Mouse (Mus musculus): ENCODE results near the gene Timm8a2. TPM values are rescaled to one million over a fixed set of nuclear protein-coding genes. Genes with fewer than 3 reads are reported as not detected.
"Not testable (repeated sequence)": the region's sequence is repeated elsewhere in the genome, so short reads cannot be mapped to it uniquely, and the experiment has no call there.

The Timm8a2 gene
- polyA plus RNA-seq, 1 experiment from 2014 or later, result not detected

GRCm38 (mm10) chr14:122042142-122042694 lies 7.7 kb downstream of the Timm8a2 start:
- no peak for DNase-seq (ENCODE audit: low spot score)
- H3K4me3 ChIP-seq, result no peak overlapping the region
- no peak overlapping the region for H3K27ac ChIP-seq
- no peaks in the 10 kb centered on the region for H3K27me3 ChIP-seq (ENCODE audit: insufficient read depth, poor library complexity, severe bottlenecking)
- no peaks in the 10 kb centered on the region for H3K4me1 ChIP-seq (replicated peaks)
- WGBS, result 86% methylated on average over 8 of the region's 8 CpGs
- 0 out of 2 replicates have a peak, but pooled peaks cover 8% of the 10 kb centered on the region for H3K9me3 ChIP-seq
- H3K36me3 ChIP-seq, result no peaks in the 10 kb centered on the region

- no peaks in the 10 kb centered on the region for H3K4me1 ChIP-seq (replicated peaks)
- no peaks in the 10 kb centered on the region for H3K36me3 ChIP-seq
- DNase-seq (ENCODE audit: low spot score), result no peak
- H3K27me3 ChIP-seq (ENCODE audit: insufficient read depth, poor library complexity, severe bottlenecking), result no peaks in the 10 kb centered on the region
- H3K27ac ChIP-seq, result no peak overlapping the region
- 0 out of 2 replicates have a peak, but pooled peaks cover 8% of the 10 kb centered on the region for H3K9me3 ChIP-seq
- 96% methylated on average over 8 of the region's 8 CpGs for WGBS
- no peak overlapping the region for H3K4me3 ChIP-seq
Observed at GRCm38 (mm10) chr14:122047784-122048183, 13.3 kb downstream of the Timm8a2 start.

GRCm38 (mm10) chr14:122048816-122049215 lies 14.3 kb downstream of the Timm8a2 start:
- 90% methylated on average over 9 of the region's 9 CpGs for WGBS
- no peak for DNase-seq (ENCODE audit: low spot score)
- Histone ChIP-seq H3K4me3 (no peak overlapping the region), H3K27ac (no peak overlapping the region), H3K36me3 (no peaks in the 10 kb centered on the region), H3K9me3 (0 out of 2 replicates have a peak, but pooled peaks cover 8% of the 10 kb centered on the region), H3K4me1 (replicated peaks) (no peaks in the 10 kb centered on the region), H3K27me3 (ENCODE audit: insufficient read depth, poor library complexity, severe bottlenecking) (no peaks in the 10 kb centered on the region)

GRCm38 (mm10) chr14:122052896-122053635 lies 18.6 kb downstream of the Timm8a2 start:
- Histone ChIP-seq H3K27ac (no peak overlapping the region), H3K27me3 (ENCODE audit: insufficient read depth, poor library complexity, severe bottlenecking) (no peaks in the 10 kb centered on the region), H3K4me1 (replicated peaks) (no peaks in the 10 kb centered on the region), H3K36me3 (no peaks in the 10 kb centered on the region), H3K9me3 (no peaks in the 10 kb centered on the region), H3K4me3 (no peak overlapping the region)
- DNase-seq (ENCODE audit: low spot score), result no peak
- WGBS, result 87% methylated on average over 9 of the region's 9 CpGs

GRCm38 (mm10) chr14:122056871-122057270 lies 22.4 kb downstream of the Timm8a2 start:
- Histone ChIP-seq H3K4me3 (no peak overlapping the region), H3K27ac (no peak overlapping the region), H3K4me1 (replicated peaks) (no peaks in the 10 kb centered on the region), H3K36me3 (no peaks in the 10 kb centered on the region), H3K27me3 (ENCODE audit: insufficient read depth, poor library complexity, severe bottlenecking) (no peaks in the 10 kb centered on the region), H3K9me3 (no peaks in the 10 kb centered on the region)
- WGBS, result 82% methylated on average over 6 of the region's 6 CpGs
- DNase-seq (ENCODE audit: low spot score), result no peak

- Histone ChIP-seq H3K27me3 (ENCODE audit: insufficient read depth, poor library complexity, severe bottlenecking) (no peaks in the 10 kb centered on the region), H3K4me1 (replicated peaks) (no peaks in the 10 kb centered on the region), H3K9me3 (no peaks in the 10 kb centered on the region), H3K27ac (no peak overlapping the region), H3K36me3 (no peaks in the 10 kb centered on the region), H3K4me3 (no peak overlapping the region)
- WGBS, result 53% methylated on average over 2 of the region's 2 CpGs
- no peak for DNase-seq (ENCODE audit: low spot score)
Observed at GRCm38 (mm10) chr14:122057941-122058346, 23.5 kb downstream of the Timm8a2 start.

GRCm38 (mm10) chr14:122060642-122061041 lies 26.2 kb downstream of the Timm8a2 start:
- Histone ChIP-seq H3K27ac (no peak overlapping the region), H3K36me3 (no peaks in the 10 kb centered on the region), H3K27me3 (ENCODE audit: insufficient read depth, poor library complexity, severe bottlenecking) (no peaks in the 10 kb centered on the region), H3K4me1 (replicated peaks) (no peaks in the 10 kb centered on the region), H3K4me3 (no peak overlapping the region), H3K9me3 (no peaks in the 10 kb centered on the region)
- 8% methylated on average over 3 of the region's 3 CpGs for WGBS
- DNase-seq (ENCODE audit: low spot score), result peak; percentile 74

- H3K4me1 ChIP-seq (replicated peaks), result no peaks in the 10 kb centered on the region
- H3K27me3 ChIP-seq (ENCODE audit: insufficient read depth, poor library complexity, severe bottlenecking), result no peaks in the 10 kb centered on the region
- H3K27ac ChIP-seq, result no peak overlapping the region
- H3K9me3 ChIP-seq, result no peaks in the 10 kb centered on the region
- DNase-seq (ENCODE audit: low spot score), result no peak
- no peak overlapping the region for H3K4me3 ChIP-seq
- WGBS, result 90% methylated on average over 6 of the region's 6 CpGs
- no peaks in the 10 kb centered on the region for H3K36me3 ChIP-seq
Observed at GRCm38 (mm10) chr14:122061376-122061775, 26.9 kb downstream of the Timm8a2 start.

GRCm38 (mm10) chr14:122062411-122063090 lies 28.1 kb downstream of the Timm8a2 start:
- H3K36me3 ChIP-seq, result no peaks in the 10 kb centered on the region
- WGBS, result 85% methylated on average over 10 of the region's 10 CpGs
- H3K4me3 ChIP-seq, result no peak overlapping the region
- no peak overlapping the region for H3K27ac ChIP-seq
- DNase-seq (ENCODE audit: low spot score), result no peak
- no peaks in the 10 kb centered on the region for H3K9me3 ChIP-seq
- no peaks in the 10 kb centered on the region for H3K27me3 ChIP-seq (ENCODE audit: insufficient read depth, poor library complexity, severe bottlenecking)
- no peaks in the 10 kb centered on the region for H3K4me1 ChIP-seq (replicated peaks)

- no peak for DNase-seq (ENCODE audit: low spot score)
Observed at GRCm38 (mm10) chr14:122063599-122063998, 29.1 kb downstream of the Timm8a2 start.

GRCm38 (mm10) chr14:122064519-122064918 lies 30.0 kb downstream of the Timm8a2 start:
- 11% methylated on average over 2 of the region's 2 CpGs for WGBS
- no peaks in the 10 kb centered on the region for H3K36me3 ChIP-seq
- no peak overlapping the region for H3K4me3 ChIP-seq
- no peaks in the 10 kb centered on the region for H3K27me3 ChIP-seq (ENCODE audit: insufficient read depth, poor library complexity, severe bottlenecking)
- peaks cover 12% of the 10 kb centered on the region; the same call in 1 of the 2 replicates for H3K4me1 ChIP-seq (replicated peaks)
- H3K9me3 ChIP-seq, result no peaks in the 10 kb centered on the region
- DNase-seq (ENCODE audit: low spot score), result peak; percentile 64
- H3K27ac ChIP-seq, result no peak overlapping the region

More at GRCm38 (mm10) chr14:122063599-122063998, 29.1 kb downstream of the Timm8a2 start:
- Histone ChIP-seq H3K4me3 (no peak overlapping the region), H3K36me3 (no peaks in the 10 kb centered on the region), H3K9me3 (no peaks in the 10 kb centered on the region), H3K27ac (no peak overlapping the region), H3K4me1 (replicated peaks) (peaks cover 6% of the 10 kb centered on the region; the same call in 1 of the 2 replicates), H3K27me3 (ENCODE audit: insufficient read depth, poor library complexity, severe bottlenecking) (no peaks in the 10 kb centered on the region)
- 80% methylated on average over 5 of the region's 5 CpGs for WGBS

GRCm38 (mm10) chr14:122066243-122066642 lies 31.8 kb downstream of the Timm8a2 start:
- H3K9me3 ChIP-seq, result no peaks in the 10 kb centered on the region
- 81% methylated on average over 4 of the region's 4 CpGs for WGBS
- H3K36me3 ChIP-seq, result no peaks in the 10 kb centered on the region
- no peaks in the 10 kb centered on the region for H3K27me3 ChIP-seq (ENCODE audit: insufficient read depth, poor library complexity, severe bottlenecking)
- peaks cover 18% of the 10 kb centered on the region; the same call in 1 of the 2 replicates for H3K4me1 ChIP-seq (replicated peaks)
- H3K27ac ChIP-seq, result no peak overlapping the region
- H3K4me3 ChIP-seq, result no peak overlapping the region
- DNase-seq (ENCODE audit: low spot score), result no peak

- 38% methylated on average over 3 of the region's 3 CpGs for WGBS
- not testable (repeated sequence) for DNase-seq (ENCODE audit: low spot score)
- H3K4me1 ChIP-seq (replicated peaks), result peaks cover 18% of the 10 kb centered on the region; the same call in 1 of the 2 replicates
Observed at GRCm38 (mm10) chr14:122068036-122068435, 33.6 kb downstream of the Timm8a2 start.

More at GRCm38 (mm10) chr14:122068036-122068435, 33.6 kb downstream of the Timm8a2 start:
- H3K36me3 ChIP-seq; H3K4me3 ChIP-seq; H3K27ac ChIP-seq; H3K9me3 ChIP-seq; H3K27me3 ChIP-seq (ENCODE audit: insufficient read depth, poor library complexity, severe bottlenecking): not testable (repeated sequence)
